Mouse (Mus musculus): Measurements from ENCODE around the gene Nudt13. TPM values are rescaled to one million over a fixed set of nuclear protein-coding genes. Genes with fewer than 3 reads are reported as not detected.
A peak's percentile ranks its signal among the peaks of the same experiment; 100 is the strongest.

Gene Nudt13
- polyA plus RNA-seq (2015; fragmentation: Nextera tagmentation; extraction: Ambion mirVana), result 6.3 and 7.4 TPM in 2 replicates

DNA sequence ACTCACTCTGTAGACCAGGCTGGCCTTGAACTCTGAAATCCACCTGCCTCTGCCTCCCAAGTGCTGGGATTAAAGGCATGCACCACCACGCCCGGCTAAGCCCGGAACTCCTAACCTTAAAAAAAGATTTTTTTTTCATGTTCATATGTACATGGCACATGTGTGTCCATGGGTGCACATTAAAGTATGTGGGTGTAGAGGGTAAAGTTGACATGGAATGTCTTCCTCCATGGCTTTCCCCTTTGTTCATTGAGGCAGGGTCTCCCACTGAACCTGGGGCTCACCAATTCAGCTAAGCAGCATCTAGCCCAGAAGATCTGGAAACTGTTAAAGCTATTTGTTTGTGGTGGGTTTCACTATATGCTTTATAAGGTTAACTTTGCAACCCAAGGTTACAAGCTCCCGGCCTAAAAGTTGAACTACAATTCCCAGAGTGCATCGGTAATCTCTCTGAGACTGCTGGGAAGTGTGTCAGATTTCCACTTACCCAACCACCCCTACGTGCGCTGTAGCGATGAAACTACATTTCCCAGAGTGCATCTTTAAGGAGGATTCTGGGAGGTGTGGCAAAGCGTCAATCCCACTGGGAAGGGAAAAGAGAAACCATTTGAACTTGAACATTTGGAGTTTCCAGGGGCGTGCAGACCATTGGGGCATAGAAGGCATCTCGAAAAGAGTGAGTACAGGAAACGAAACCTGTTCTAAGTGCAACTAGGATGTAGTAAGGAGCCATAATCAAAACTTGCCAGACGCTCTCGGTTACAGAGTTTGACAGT, at the start of gene Nudt13:
TSS of gene Nudt13 (plus strand) at position 581 of the 776 bp plus-strand sequence.
- Histone ChIP-seq H3K36me3 (no peaks in the 10 kb centered on the region), H3K4me2 (peak within 1 kb of the TSS; percentile 74), H3K27me3 (no peaks in the 10 kb centered on the region), H3K27ac (no peak within 1 kb of the TSS), H3K4me3 (replicated peaks) (peak within 1 kb of the TSS; percentile 69), H3K9me3 (replicated peaks) (no peaks in the 10 kb centered on the region), H3K4me1 (replicated peaks) (peaks cover 23% of the 10 kb centered on the region), H3K9ac (peak within 1 kb of the TSS; percentile 68)
- WGBS (ENCODE audit: insufficient replicate concordance), result 20% methylated on average over 14 of the region's 14 CpGs
- DNase-seq, result peak; percentile 79
- peak; percentile 94 for ATAC-seq (ENCODE audit: low read depth)

DNA sequence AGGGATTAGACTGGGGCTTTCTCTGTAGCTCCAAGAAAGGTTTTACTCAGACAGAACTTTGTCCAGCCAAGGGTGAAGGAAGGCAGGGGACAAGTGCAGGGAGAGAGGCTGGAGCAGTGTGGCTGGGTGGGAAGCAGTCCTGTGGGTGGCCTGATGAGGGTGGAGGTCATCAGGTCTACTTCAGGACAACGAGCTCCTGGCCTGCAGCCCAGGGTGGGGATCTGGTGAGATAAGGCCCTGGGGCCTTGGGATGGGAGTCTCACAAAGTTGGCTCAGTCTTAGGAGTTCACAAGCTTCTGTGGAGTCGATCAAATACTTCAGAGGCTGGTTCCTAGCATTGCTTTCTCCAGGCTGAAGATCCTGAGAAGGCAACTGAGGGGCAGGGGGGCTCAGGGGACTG, 49.2 kb upstream of the Nudt13 start:
- WGBS (ENCODE audit: insufficient replicate concordance), result 22% methylated on average over 2 of the region's 2 CpGs
- no peak for ATAC-seq (ENCODE audit: low read depth)

DNA sequence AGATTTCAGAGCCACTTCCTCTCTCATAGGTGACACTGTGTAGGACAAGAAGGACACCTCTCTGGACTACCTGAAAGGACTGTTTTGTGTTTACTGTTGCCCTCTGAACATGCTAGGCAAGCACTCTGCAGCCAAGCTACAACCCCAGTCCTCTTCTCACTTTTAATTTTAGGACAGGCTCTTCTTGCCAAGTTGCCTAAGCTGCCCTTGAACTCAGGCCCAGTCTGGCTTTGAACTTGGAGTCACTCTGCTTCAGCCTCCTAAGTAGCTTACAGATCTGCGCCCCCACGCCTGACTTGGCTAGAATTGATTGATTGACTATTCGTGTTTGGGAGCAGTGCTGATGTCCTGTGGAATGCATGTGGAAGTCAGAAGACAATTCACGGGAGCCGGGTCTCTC, 48.6 kb upstream of the Nudt13 start:
- DNase-seq (no peak), ATAC-seq (ENCODE audit: low read depth) (no peak)
- Histone ChIP-seq H3K36me3 (no peaks in the 10 kb centered on the region), H3K4me2 (no peak overlapping the region), H3K27me3 (no peaks in the 10 kb centered on the region), H3K27ac (no peak overlapping the region), H3K9me3 (replicated peaks) (no peaks in the 10 kb centered on the region), H3K4me3 (replicated peaks) (no peak overlapping the region), H3K4me1 (replicated peaks) (no peaks in the 10 kb centered on the region), H3K9ac (no peak overlapping the region)
- WGBS (ENCODE audit: insufficient replicate concordance), result 72% methylated on average over 5 of the region's 5 CpGs

More for the DNA sequence above, 49.2 kb upstream of the Nudt13 start:
- Histone ChIP-seq H3K9me3 (replicated peaks) (no peaks in the 10 kb centered on the region), H3K4me1 (replicated peaks) (no peaks in the 10 kb centered on the region), H3K9ac (no peak overlapping the region), H3K4me2 (no peak overlapping the region), H3K27ac (no peak overlapping the region), H3K36me3 (no peaks in the 10 kb centered on the region), H3K4me3 (replicated peaks) (no peak overlapping the region), H3K27me3 (no peaks in the 10 kb centered on the region)
- no peak for DNase-seq

DNA sequence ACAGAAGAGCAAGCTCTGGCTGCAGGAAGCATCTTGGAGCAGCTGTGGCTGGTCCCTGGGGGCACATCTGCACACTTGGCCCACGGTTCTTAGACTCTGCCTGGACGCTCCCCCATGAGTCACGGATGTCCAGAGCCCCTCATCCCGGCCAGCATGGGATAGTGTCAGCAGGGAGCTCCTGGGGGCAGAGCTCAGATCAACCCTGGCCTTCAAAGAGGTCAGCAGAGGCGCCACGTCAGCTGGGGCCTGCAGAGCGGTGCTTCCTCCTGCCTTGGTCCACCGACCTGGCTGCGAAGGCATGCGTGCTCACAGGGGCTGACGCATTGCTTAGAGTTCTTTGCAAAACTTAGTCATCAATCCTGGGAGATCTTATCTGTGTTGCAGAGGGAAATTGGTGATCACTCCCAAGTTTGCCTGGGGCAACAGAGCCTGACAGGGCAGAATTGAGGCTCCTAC, 47.7 kb upstream of the Nudt13 start:
- Histone ChIP-seq H3K27me3 (no peaks in the 10 kb centered on the region), H3K4me2 (no peak overlapping the region), H3K9me3 (replicated peaks) (no peaks in the 10 kb centered on the region), H3K36me3 (no peaks in the 10 kb centered on the region), H3K27ac (no peak overlapping the region), H3K9ac (no peak overlapping the region), H3K4me1 (replicated peaks) (no peaks in the 10 kb centered on the region), H3K4me3 (replicated peaks) (no peak overlapping the region)
- ATAC-seq (ENCODE audit: low read depth), result no peak
- no peak for DNase-seq
- WGBS (ENCODE audit: insufficient replicate concordance), result 67% methylated on average over 11 of the region's 11 CpGs

DNA sequence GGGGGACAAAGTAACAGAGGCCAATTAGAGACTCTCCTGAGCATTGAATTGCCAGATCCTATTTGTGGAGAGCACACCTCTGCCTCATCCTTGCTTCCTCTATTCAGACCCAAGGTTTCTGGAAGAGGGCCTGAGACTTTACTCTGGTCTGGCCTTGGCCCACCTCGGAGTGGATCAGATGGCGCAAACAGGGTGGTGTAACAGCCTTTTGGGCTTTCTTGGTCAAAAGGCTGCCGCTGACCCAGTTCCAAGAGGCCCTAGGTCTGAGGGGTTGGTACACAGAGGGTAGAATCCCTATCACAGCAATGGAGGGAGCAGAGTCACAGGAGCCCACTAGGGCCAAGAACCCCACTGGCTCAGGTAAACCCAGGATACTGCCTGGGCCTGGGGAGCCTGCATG, 46.5 kb upstream of the Nudt13 start:
- Histone ChIP-seq H3K4me2 (no peak overlapping the region), H3K27ac (no peak overlapping the region), H3K27me3 (no peaks in the 10 kb centered on the region), H3K4me1 (replicated peaks) (no peaks in the 10 kb centered on the region), H3K4me3 (replicated peaks) (no peak overlapping the region), H3K9ac (no peak overlapping the region), H3K9me3 (replicated peaks) (no peaks in the 10 kb centered on the region), H3K36me3 (no peaks in the 10 kb centered on the region)
- WGBS (ENCODE audit: insufficient replicate concordance), result 64% methylated on average over 3 of the region's 3 CpGs
- no peak for ATAC-seq (ENCODE audit: low read depth)
- no peak for DNase-seq

DNA sequence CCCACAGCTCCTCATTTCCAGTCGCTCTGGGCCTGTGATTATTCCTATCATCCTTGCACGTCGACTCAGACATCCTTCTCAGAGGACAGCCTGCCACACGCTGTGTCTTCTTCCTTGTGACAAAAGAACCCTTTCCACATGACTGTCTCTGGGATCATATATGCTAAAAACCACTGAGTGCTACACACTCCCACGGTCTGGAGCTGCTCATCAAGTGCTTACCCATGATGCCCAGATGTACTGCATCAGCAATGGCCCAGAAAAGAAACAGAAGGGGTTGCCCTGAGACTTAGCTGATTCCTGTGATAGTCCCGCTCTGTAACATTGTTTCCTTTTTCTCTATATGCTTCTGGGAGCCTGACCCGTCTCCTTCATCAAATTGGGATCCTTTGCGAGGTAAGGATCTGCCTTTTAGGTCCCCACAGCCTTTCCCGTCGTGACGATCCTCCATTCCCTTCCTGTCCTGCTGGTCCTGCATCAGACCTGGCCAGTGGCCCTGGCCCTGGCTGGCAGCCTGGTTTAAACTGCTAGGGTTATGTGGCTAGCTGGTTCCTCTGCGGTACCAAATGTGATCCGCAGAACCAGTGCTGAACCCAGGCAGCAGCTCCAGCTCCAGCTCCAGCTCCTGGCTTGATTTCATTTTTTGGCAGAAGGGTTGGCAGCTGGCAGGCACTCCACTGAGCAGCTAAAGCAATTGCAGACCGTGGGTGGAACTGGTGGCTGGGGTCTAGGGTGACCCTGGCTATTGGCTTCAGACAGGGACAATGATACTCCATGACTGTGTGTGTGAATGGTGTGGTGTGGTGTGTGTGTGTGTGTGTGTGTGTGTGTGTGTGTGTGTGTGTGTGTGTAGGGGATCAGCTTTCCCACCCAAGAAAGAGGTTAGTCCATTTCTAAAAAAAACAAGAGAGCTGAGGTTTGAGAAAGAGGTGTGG, 44.0 kb upstream of the Nudt13 start:
- H3K4me2 ChIP-seq, result no peak overlapping the region
- no peaks in the 10 kb centered on the region for H3K9me3 ChIP-seq (replicated peaks)
- DNase-seq (no peak), ATAC-seq (ENCODE audit: low read depth) (no peak)
- H3K27me3 ChIP-seq, result no peaks in the 10 kb centered on the region
- no peak overlapping the region for H3K4me3 ChIP-seq (replicated peaks)
- no peaks in the 10 kb centered on the region for H3K36me3 ChIP-seq
- 63% methylated on average over 14 of the region's 14 CpGs for WGBS (ENCODE audit: insufficient replicate concordance)
- H3K27ac ChIP-seq, result no peak overlapping the region
- H3K9ac ChIP-seq, result no peak overlapping the region
- no peaks in the 10 kb centered on the region for H3K4me1 ChIP-seq (replicated peaks)

DNA sequence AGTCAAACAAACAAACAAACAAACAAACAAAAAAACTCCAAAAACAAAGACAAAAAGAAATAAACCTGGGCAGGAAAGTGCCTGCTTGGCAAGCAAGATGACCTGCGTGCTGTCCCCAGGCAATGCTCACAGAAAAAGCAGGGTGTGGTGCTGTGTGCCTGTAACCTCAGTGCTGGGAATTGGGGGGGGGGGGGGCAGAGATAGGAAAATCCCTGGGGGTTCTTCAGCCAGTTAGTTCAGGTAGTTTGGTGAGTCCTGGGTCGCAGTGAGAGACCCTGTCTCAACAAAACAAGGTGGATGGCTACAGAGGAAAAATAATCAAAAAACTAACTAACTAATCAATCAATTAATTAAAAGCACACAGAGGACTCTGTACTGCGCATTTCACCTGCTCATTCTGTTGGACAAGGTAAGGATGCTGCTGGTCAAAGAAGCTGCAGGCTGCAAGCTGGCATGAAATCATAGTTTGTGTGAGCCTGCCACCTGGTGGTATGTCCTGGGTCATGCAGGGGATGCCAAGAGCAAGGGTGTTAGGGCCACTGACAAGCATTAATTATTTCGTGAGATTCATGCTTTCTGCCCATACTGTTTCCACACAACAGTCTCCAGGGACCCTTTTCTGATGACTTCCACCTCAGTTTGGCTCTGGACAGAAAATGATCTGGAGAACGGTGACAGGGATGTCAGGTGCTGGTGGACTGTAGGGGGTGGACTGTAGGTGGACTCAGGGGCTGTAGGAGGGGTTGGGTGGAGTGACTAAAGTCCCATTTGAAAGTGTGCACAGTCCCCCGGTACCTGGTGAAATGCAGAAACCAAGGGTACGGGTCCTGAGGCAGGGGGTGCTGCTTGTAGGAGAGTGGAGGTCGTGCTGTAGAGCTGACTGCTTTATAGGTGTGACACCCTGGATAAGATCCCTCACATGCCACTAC, 36.0 kb upstream of the Nudt13 start:
- DNase-seq, result peak; percentile 52
- Histone ChIP-seq H3K9me3 (replicated peaks) (no peaks in the 10 kb centered on the region), H3K4me2 (no peak overlapping the region), H3K4me1 (replicated peaks) (no peaks in the 10 kb centered on the region), H3K4me3 (replicated peaks) (no peak overlapping the region), H3K27me3 (no peaks in the 10 kb centered on the region), H3K36me3 (no peaks in the 10 kb centered on the region), H3K9ac (no peak overlapping the region), H3K27ac (no peak overlapping the region)
- 34% methylated on average over 8 of the region's 8 CpGs for WGBS (ENCODE audit: insufficient replicate concordance)
- ATAC-seq (ENCODE audit: low read depth), result 0 out of 2 replicates have a peak, but pooled peaks have one; percentile 15

DNA sequence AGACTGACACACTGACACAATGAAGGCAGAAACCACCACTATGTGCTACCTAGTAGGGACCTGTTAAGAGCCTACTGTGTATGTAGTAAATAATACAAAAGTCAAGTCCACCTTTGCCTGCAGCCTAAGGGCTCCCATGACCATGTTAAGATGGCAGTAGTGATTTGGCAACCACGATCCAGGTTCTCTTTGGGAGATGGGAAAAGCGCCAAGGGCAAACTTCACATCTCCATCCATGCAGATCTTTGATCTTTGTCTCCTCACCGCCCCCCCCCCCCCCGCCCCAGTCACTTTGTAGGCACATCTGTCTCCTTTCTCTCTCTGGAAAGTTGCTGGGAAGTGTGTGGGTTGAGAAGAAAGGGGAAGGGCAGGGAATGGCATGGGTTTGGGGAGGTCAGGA, 32.2 kb upstream of the Nudt13 start:
- WGBS (ENCODE audit: insufficient replicate concordance), result 44% methylated on average over 4 of the region's 4 CpGs
- ATAC-seq (ENCODE audit: low read depth) (no peak), DNase-seq (no peak)
- Histone ChIP-seq H3K9ac (no peak overlapping the region), H3K27me3 (no peaks in the 10 kb centered on the region), H3K9me3 (replicated peaks) (no peaks in the 10 kb centered on the region), H3K4me2 (no peak overlapping the region), H3K36me3 (no peaks in the 10 kb centered on the region), H3K4me1 (replicated peaks) (no peaks in the 10 kb centered on the region), H3K27ac (no peak overlapping the region), H3K4me3 (replicated peaks) (no peak overlapping the region)

DNA sequence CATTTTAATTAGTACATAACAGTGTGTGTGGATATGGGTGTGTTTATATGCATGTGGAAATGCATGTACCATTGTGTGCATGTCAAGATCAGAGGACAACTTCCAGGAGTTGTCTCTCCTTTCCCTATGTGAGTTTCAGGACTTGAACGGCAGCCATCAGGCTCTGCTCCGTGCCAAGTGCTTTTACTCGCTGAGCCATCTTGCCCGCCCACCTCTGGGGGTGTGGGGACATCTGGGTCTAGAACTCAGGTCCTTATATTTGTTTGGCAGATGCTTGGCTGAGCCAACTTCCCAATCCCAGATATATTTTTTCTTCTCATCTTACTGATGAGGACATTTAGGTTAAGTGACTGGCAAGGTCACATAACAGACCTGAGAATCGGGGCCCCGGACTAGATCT, 26.1 kb upstream of the Nudt13 start:
- WGBS (ENCODE audit: insufficient replicate concordance), result 62% methylated on average over 6 of the region's 6 CpGs

DNA sequence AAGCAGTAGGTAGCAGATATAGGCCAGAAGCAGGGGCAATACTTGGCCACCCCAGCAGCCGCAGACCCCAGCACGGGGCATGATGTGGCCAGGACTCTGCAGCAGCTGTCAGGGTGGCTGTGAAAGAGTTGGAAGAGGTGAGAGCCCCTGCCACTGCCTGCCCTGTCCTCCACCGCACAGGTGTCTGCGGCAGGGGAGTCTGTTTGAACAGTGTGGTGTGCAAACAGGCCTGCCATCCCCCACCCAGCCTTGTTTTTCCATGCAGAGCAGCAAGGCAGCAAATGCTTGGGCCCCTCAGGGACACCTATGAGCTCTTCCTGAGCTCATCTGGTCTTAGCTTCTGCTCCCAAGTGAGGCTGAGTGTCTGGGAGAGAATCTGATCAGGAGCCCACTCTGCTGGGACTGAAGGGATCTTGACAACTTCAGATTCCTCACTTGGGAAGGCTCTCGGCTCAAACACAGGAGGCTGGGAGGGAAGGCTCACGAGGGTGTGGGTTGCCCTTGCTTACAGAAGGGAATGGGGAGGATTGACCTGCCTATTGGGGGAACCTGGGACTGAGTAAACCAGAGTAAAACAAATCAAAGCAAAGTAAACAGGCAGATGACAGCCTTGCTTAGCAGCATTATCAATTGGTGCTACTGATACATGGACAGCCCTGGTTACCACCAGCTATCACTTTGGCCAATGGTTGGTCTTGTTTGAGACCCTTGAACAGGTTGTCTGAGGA, 25.3 kb upstream of the Nudt13 start, which contains the start of gene Kcnk16:
TSS of gene Kcnk16 (minus strand) at position 118 of the 728 bp plus-strand sequence.
- 58% methylated on average over 6 of the region's 6 CpGs for WGBS (ENCODE audit: insufficient replicate concordance)
- H3K4me1 ChIP-seq (replicated peaks), result no peaks in the 10 kb centered on the region
- ATAC-seq (ENCODE audit: low read depth) (peak; percentile 76), DNase-seq (no peak)
- 0 out of 2 replicates have a peak within 1 kb of the TSS, but pooled peaks have one; percentile 39 for H3K27ac ChIP-seq
- no peaks in the 10 kb centered on the region for H3K9me3 ChIP-seq (replicated peaks)
- no peaks in the 10 kb centered on the region for H3K27me3 ChIP-seq
- H3K4me2 ChIP-seq, result peak within 1 kb of the TSS; percentile 28
- H3K36me3 ChIP-seq, result no peaks in the 10 kb centered on the region
- H3K4me3 ChIP-seq (replicated peaks), result no peak within 1 kb of the TSS
- no peak within 1 kb of the TSS for H3K9ac ChIP-seq

More for the DNA sequence above, 26.1 kb upstream of the Nudt13 start:
- no peaks in the 10 kb centered on the region for H3K27me3 ChIP-seq
- H3K27ac ChIP-seq, result no peak overlapping the region
- no peaks in the 10 kb centered on the region for H3K9me3 ChIP-seq (replicated peaks)
- no peak overlapping the region for H3K9ac ChIP-seq
- ATAC-seq (ENCODE audit: low read depth) (no peak), DNase-seq (no peak)
- H3K4me1 ChIP-seq (replicated peaks), result no peaks in the 10 kb centered on the region
- H3K4me3 ChIP-seq (replicated peaks), result no peak overlapping the region
- peak overlapping the region; percentile 28 for H3K4me2 ChIP-seq
- H3K36me3 ChIP-seq, result no peaks in the 10 kb centered on the region
